Mouse (Mus musculus): ENCODE measurements around the gene Babam2. TPM values are rescaled to one million over a fixed set of nuclear protein-coding genes. Genes with fewer than 3 reads are reported as not detected.

Babam2 gene
- polyA plus RNA-seq, 1 experiment from 2014 or later = 32.3 TPM

GRCm38 (mm10) chr5:31949389-31949788 lies 251.9 kb downstream of the Babam2 start:
- H3K4me3 ChIP-seq (ENCODE audit: low read depth, low read length) = no peak overlapping the region
- no peak for ATAC-seq
- H3K27ac ChIP-seq (ENCODE audit: low read depth, low read length) = no peak overlapping the region
- H3K9me3 ChIP-seq (replicated peaks; ENCODE audit: control insufficient read depth, low read length) = no peaks in the 10 kb centered on the region
- H3K27me3 ChIP-seq (replicated peaks; ENCODE audit: control insufficient read depth, insufficient read depth, low read length) = no peaks in the 10 kb centered on the region
- no peak for DNase-seq (ENCODE audit: low spot score)
- no peak overlapping the region for H3K4me2 ChIP-seq (ENCODE audit: low read length)
- 89% methylated on average over 8 of the region's 8 CpGs for WGBS
- no peak overlapping the region for H3K9ac ChIP-seq (ENCODE audit: low read length)
- no peaks in the 10 kb centered on the region for H3K4me1 ChIP-seq (ENCODE audit: control insufficient read depth, insufficient read depth, low read length)
- no peaks in the 10 kb centered on the region for H3K36me3 ChIP-seq (ENCODE audit: control insufficient read depth, insufficient read depth, low read length)

GRCm38 (mm10) chr5:31950532-31950931 lies 253.0 kb downstream of the Babam2 start:
- no peak overlapping the region for H3K4me3 ChIP-seq (ENCODE audit: low read depth, low read length)
- H3K9ac ChIP-seq (ENCODE audit: low read length) = no peak overlapping the region
- H3K27me3 ChIP-seq (replicated peaks; ENCODE audit: control insufficient read depth, insufficient read depth, low read length) = no peaks in the 10 kb centered on the region
- no peaks in the 10 kb centered on the region for H3K36me3 ChIP-seq (ENCODE audit: control insufficient read depth, insufficient read depth, low read length)
- no peak overlapping the region for H3K4me2 ChIP-seq (ENCODE audit: low read length)
- ATAC-seq (no peak), DNase-seq (ENCODE audit: low spot score) (no peak)
- H3K27ac ChIP-seq (ENCODE audit: low read depth, low read length) = no peak overlapping the region
- no peaks in the 10 kb centered on the region for H3K9me3 ChIP-seq (replicated peaks; ENCODE audit: control insufficient read depth, low read length)
- 92% methylated on average over 4 of the region's 4 CpGs for WGBS
- no peaks in the 10 kb centered on the region for H3K4me1 ChIP-seq (ENCODE audit: control insufficient read depth, insufficient read depth, low read length)

GRCm38 (mm10) chr5:31955184-31955583 lies 257.7 kb downstream of the Babam2 start:
- Histone ChIP-seq H3K4me3 (ENCODE audit: low read depth, low read length) (no peak overlapping the region), H3K9me3 (replicated peaks; ENCODE audit: control insufficient read depth, low read length) (no peaks in the 10 kb centered on the region), H3K4me2 (ENCODE audit: low read length) (no peak overlapping the region), H3K36me3 (ENCODE audit: control insufficient read depth, insufficient read depth, low read length) (no peaks in the 10 kb centered on the region), H3K27ac (ENCODE audit: low read depth, low read length) (no peak overlapping the region), H3K27me3 (replicated peaks; ENCODE audit: control insufficient read depth, insufficient read depth, low read length) (no peaks in the 10 kb centered on the region), H3K4me1 (ENCODE audit: control insufficient read depth, insufficient read depth, low read length) (no peaks in the 10 kb centered on the region), H3K9ac (ENCODE audit: low read length) (no peak overlapping the region)
- ATAC-seq (no peak), DNase-seq (ENCODE audit: low spot score) (no peak)
- 71% methylated on average over 3 of the region's 3 CpGs for WGBS

DNA sequence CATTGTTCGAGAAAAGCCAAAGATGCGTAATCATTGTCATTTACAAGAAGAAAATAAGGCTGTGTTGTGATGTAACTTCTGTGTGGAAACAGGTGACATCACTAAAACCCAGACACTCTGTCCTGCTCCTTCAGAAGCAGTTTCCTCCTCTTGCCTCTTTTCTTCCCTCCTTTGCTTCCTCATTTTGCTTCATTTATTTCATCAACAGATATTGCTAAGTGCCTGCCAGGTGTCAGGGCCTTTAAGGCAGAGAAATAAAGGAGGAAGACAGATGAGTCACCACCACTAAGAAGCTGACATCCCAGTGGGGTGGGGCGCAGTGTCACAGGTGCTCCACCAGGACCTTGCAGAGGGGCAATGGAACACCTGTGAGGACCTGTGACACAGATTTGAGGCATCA lies 258.9 kb downstream of the Babam2 start:
- Histone ChIP-seq H3K4me1 (ENCODE audit: control insufficient read depth, insufficient read depth, low read length) (no peaks in the 10 kb centered on the region), H3K27me3 (replicated peaks; ENCODE audit: control insufficient read depth, insufficient read depth, low read length) (no peaks in the 10 kb centered on the region), H3K4me3 (ENCODE audit: low read depth, low read length) (no peak overlapping the region), H3K4me2 (ENCODE audit: low read length) (no peak overlapping the region), H3K9me3 (replicated peaks; ENCODE audit: control insufficient read depth, low read length) (no peaks in the 10 kb centered on the region), H3K27ac (ENCODE audit: low read depth, low read length) (no peak overlapping the region), H3K9ac (ENCODE audit: low read length) (no peak overlapping the region), H3K36me3 (ENCODE audit: control insufficient read depth, insufficient read depth, low read length) (no peaks in the 10 kb centered on the region)
- WGBS = 95% methylated on average over 3 of the region's 3 CpGs
- DNase-seq (ENCODE audit: low spot score) = no peak
- ATAC-seq = no peak

GRCm38 (mm10) chr5:31959886-31960285 lies 262.4 kb downstream of the Babam2 start:
- H3K27ac ChIP-seq (ENCODE audit: low read depth, low read length) = no peak overlapping the region
- H3K4me2 ChIP-seq (ENCODE audit: low read length) = no peak overlapping the region
- DNase-seq (ENCODE audit: low spot score) = peak; percentile 16
- no peak overlapping the region for H3K9ac ChIP-seq (ENCODE audit: low read length)
- H3K36me3 ChIP-seq (ENCODE audit: control insufficient read depth, insufficient read depth, low read length) = no peaks in the 10 kb centered on the region
- 41% methylated on average over 8 of the region's 8 CpGs for WGBS
- no peaks in the 10 kb centered on the region for H3K27me3 ChIP-seq (replicated peaks; ENCODE audit: control insufficient read depth, insufficient read depth, low read length)
- no peaks in the 10 kb centered on the region for H3K4me1 ChIP-seq (ENCODE audit: control insufficient read depth, insufficient read depth, low read length)
- H3K4me3 ChIP-seq (ENCODE audit: low read depth, low read length) = no peak overlapping the region
- no peaks in the 10 kb centered on the region for H3K9me3 ChIP-seq (replicated peaks; ENCODE audit: control insufficient read depth, low read length)
- no peak for ATAC-seq

GRCm38 (mm10) chr5:31961423-31961822 lies 263.9 kb downstream of the Babam2 start:
- H3K27ac ChIP-seq (ENCODE audit: low read depth, low read length) = no peak overlapping the region
- H3K9me3 ChIP-seq (replicated peaks; ENCODE audit: control insufficient read depth, low read length) = no peaks in the 10 kb centered on the region
- no peak overlapping the region for H3K4me2 ChIP-seq (ENCODE audit: low read length)
- H3K4me1 ChIP-seq (ENCODE audit: control insufficient read depth, insufficient read depth, low read length) = no peaks in the 10 kb centered on the region
- no peak for DNase-seq (ENCODE audit: low spot score)
- H3K27me3 ChIP-seq (replicated peaks; ENCODE audit: control insufficient read depth, insufficient read depth, low read length) = no peaks in the 10 kb centered on the region
- WGBS = 56% methylated on average over 2 of the region's 2 CpGs
- no peak overlapping the region for H3K9ac ChIP-seq (ENCODE audit: low read length)
- H3K4me3 ChIP-seq (ENCODE audit: low read depth, low read length) = no peak overlapping the region
- H3K36me3 ChIP-seq (ENCODE audit: control insufficient read depth, insufficient read depth, low read length) = no peaks in the 10 kb centered on the region
- no peak for ATAC-seq

DNA sequence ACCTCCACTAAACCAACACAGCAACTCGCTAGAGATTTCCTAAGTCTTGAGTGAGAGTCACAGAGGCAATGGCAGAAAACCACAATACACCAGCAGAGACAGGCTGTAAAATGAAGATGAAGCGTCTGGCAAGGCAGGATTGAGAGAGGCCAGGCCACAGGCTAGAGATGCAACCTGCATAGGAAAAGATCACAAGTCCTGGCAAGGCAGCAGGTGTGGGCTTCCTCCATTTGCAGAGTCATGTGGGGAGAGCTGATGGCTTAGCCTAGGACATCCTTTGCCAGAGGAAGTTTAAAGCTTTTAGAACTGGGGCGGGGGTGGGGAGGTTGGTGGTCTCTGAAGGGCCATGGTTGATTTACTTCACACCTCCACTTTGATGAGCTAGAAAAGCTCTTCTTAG lies 264.9 kb downstream of the Babam2 start:
- Histone ChIP-seq H3K4me1 (ENCODE audit: control insufficient read depth, insufficient read depth, low read length) (no peaks in the 10 kb centered on the region), H3K27ac (ENCODE audit: low read depth, low read length) (no peak overlapping the region), H3K4me2 (ENCODE audit: low read length) (no peak overlapping the region), H3K36me3 (ENCODE audit: control insufficient read depth, insufficient read depth, low read length) (no peaks in the 10 kb centered on the region), H3K9me3 (replicated peaks; ENCODE audit: control insufficient read depth, low read length) (no peaks in the 10 kb centered on the region), H3K27me3 (replicated peaks; ENCODE audit: control insufficient read depth, insufficient read depth, low read length) (no peaks in the 10 kb centered on the region), H3K4me3 (ENCODE audit: low read depth, low read length) (no peak overlapping the region), H3K9ac (ENCODE audit: low read length) (no peak overlapping the region)
- ATAC-seq = no peak
- DNase-seq (ENCODE audit: low spot score) = no peak
- WGBS = 80% methylated on average over 3 of the region's 3 CpGs

- 87% methylated on average over 8 of the region's 8 CpGs for WGBS
- H3K9ac ChIP-seq (ENCODE audit: low read length) = no peak overlapping the region
- no peaks in the 10 kb centered on the region for H3K27me3 ChIP-seq (replicated peaks; ENCODE audit: control insufficient read depth, insufficient read depth, low read length)
- H3K4me2 ChIP-seq (ENCODE audit: low read length) = no peak overlapping the region
- no peaks in the 10 kb centered on the region for H3K36me3 ChIP-seq (ENCODE audit: control insufficient read depth, insufficient read depth, low read length)
- DNase-seq (ENCODE audit: low spot score) = no peak
- H3K4me3 ChIP-seq (ENCODE audit: low read depth, low read length) = no peak overlapping the region
- ATAC-seq = no peak
- no peaks in the 10 kb centered on the region for H3K9me3 ChIP-seq (replicated peaks; ENCODE audit: control insufficient read depth, low read length)
- no peaks in the 10 kb centered on the region for H3K4me1 ChIP-seq (ENCODE audit: control insufficient read depth, insufficient read depth, low read length)
- no peak overlapping the region for H3K27ac ChIP-seq (ENCODE audit: low read depth, low read length)
These were observed 265.9 kb downstream of the Babam2 start for GRCm38 (mm10) chr5:31963352-31963751.

DNA sequence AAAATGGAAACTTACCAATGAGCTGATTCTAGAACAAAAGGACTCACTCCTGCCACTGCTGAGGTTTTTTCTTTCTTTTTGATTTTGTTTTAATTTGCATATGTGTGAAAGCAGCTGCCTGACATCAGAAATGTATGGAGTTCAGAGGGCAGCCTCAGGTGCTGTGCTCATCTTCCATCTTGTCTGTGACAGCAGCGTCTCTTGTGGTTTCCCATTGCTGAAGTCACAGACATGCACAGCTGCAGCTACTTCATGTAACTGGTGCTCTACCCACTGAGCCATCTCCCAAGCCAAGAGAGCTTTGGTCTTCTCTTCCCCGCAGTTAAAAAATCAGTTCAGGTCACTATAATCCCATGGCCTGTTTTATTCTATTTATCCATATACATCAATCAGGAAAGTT lies 266.4 kb downstream of the Babam2 start:
- WGBS = 87% methylated on average over 2 of the region's 2 CpGs
- Histone ChIP-seq H3K9ac (ENCODE audit: low read length) (no peak overlapping the region), H3K4me3 (ENCODE audit: low read depth, low read length) (no peak overlapping the region), H3K4me2 (ENCODE audit: low read length) (no peak overlapping the region), H3K36me3 (ENCODE audit: control insufficient read depth, insufficient read depth, low read length) (no peaks in the 10 kb centered on the region), H3K4me1 (ENCODE audit: control insufficient read depth, insufficient read depth, low read length) (no peaks in the 10 kb centered on the region), H3K9me3 (replicated peaks; ENCODE audit: control insufficient read depth, low read length) (no peaks in the 10 kb centered on the region), H3K27me3 (replicated peaks; ENCODE audit: control insufficient read depth, insufficient read depth, low read length) (no peaks in the 10 kb centered on the region), H3K27ac (ENCODE audit: low read depth, low read length) (no peak overlapping the region)
- DNase-seq (ENCODE audit: low spot score) (no peak), ATAC-seq (no peak)

All from forebrain, embryonic 14.5 days (tissue).